Mouse (Mus musculus): ENCODE results near the gene P4ha1.

GRCm38 (mm10) chr10:59389652-59390051 is 66.6 kb downstream of the P4ha1 start:
- no peak for TF ChIP-seq GATA1 (IDR thresholded peaks at IDR 0.05; ENCODE audit: borderline replicate concordance, low read length)
- TF ChIP-seq FLI1 (IDR thresholded peaks at IDR 0.05; ENCODE audit: low read length) = no peak
